Mouse (Mus musculus) limb, embryonic 11.5 days (tissue): ENCODE measurements around the gene Pvr. TPM values are rescaled to one million over a fixed set of nuclear protein-coding genes. Genes with fewer than 3 reads are reported as not detected.

Experiments used
- ATAC-seq: fragments of 200-750 bp; cut with Nextera tagmentation; 2 replicates; pipeline ENCODE4 v1.8.0; 2017; ENCODE audit warnings: low read depth; ENCODE audit not compliant: insufficient number of reproducible peaks, low FRiP score, low TSS enrichment
- DNase-seq: peaks from one replicate; pipeline ENCODE4 v3.0.0-alpha.2; 2015; ENCODE audit warnings: low spot score
- H3K27ac ChIP-seq: fragments of 300-500 bp; sonication (generic); replicated peaks from 2 replicates; pipeline ENCODE4 v1.5.1; 2014; ENCODE audit warnings: low read depth, mild to moderate bottlenecking, low read length
- H3K27me3 ChIP-seq: fragments of 300-500 bp; sonication (generic); 2 replicates; pipeline ENCODE4 v1.6.1; 2014; ENCODE audit warnings: mild to moderate bottlenecking, low read length, mixed read lengths; ENCODE audit not compliant: control insufficient read depth, insufficient read depth
- H3K36me3 ChIP-seq: fragments of 300-500 bp; sonication (generic); 2 replicates; pipeline ENCODE4 v1.6.1; 2014; ENCODE audit warnings: mild to moderate bottlenecking, low read length, moderate library complexity, mixed read lengths; ENCODE audit not compliant: control insufficient read depth, insufficient read depth
- H3K4me1 ChIP-seq: fragments of 300-500 bp; sonication (generic); 2 replicates; pipeline ENCODE4 v1.6.1; 2014; ENCODE audit warnings: low read length, mixed read lengths; ENCODE audit not compliant: control insufficient read depth, insufficient read depth
- H3K4me2 ChIP-seq: fragments of 300-500 bp; sonication (generic); 2 replicates; pipeline ENCODE4 v1.6.1; 2014; ENCODE audit warnings: low read depth, mild to moderate bottlenecking, moderate library complexity; ENCODE audit not compliant: severe bottlenecking
- H3K4me3 ChIP-seq: fragments of 300-500 bp; sonication (generic); 2 replicates; pipeline ENCODE4 v1.5.1; 2014; ENCODE audit warnings: low read depth, low read length
- H3K9ac ChIP-seq: fragments of 300-500 bp; sonication (generic); 2 replicates; pipeline ENCODE4 v1.6.1; 2014; ENCODE audit warnings: mild to moderate bottlenecking, low read length
- H3K9me3 ChIP-seq: fragments of 300-500 bp; sonication (generic); 2 replicates; pipeline ENCODE4 v1.6.1; 2016; ENCODE audit warnings: low read length; ENCODE audit not compliant: control insufficient read depth
- WGBS: fragments of 180-500 bp; shearing (Covaris S2); extraction: QIAGEN DNeasy Blood & Tissue Kit; methylation state at CpG from one replicate; pipeline ENCODE4 v1.1.7; 2014; 5-methylcytosine and 5-hydroxymethylcytosine counted together
- polyA plus RNA-seq: library from polyadenylated mRNA; unstranded; fragments of >200 nt; fragmentation: Nextera tagmentation; extraction: Ambion mirVana; gene quantifications from 2 replicates; pipeline ENCODE4 v1.2.1, GENCODE M21; 2014

Pvr gene
- polyA plus RNA-seq, 1 experiment from 2014 or later: 4.7 TPM

DNA sequence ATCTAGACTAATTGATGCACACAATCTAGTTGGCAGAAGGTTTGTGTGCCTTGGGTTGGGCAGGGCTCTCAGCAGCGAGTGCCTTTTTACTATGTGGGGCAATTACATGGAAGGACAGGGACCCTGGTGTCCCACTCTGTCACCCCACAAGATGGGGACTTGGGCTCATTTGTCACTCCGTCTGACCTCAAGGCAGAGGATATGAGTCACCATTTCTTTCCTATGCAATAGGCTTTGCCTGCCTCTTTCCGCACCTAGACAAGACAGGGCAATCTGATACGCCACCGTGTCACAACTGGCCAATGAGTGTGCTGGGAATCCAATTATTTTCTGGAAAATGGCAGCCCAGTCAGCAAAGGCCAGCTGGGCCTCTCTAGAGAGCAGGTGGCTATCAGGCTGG, 65.3 kb downstream of the Pvr start:
- no peaks in the 10 kb centered on the region for H3K9me3 ChIP-seq
- DNase-seq (no peak), ATAC-seq (no peak)
- no peak overlapping the region for H3K9ac ChIP-seq
- no peaks in the 10 kb centered on the region for H3K36me3 ChIP-seq
- no peaks in the 10 kb centered on the region for H3K4me1 ChIP-seq
- WGBS: 90% methylated on average over 5 of the region's 5 CpGs
- H3K4me2 ChIP-seq: no peak overlapping the region
- peaks cover 11% of the 10 kb centered on the region; the same call in 1 of the 2 replicates for H3K27me3 ChIP-seq
- no peak overlapping the region for H3K4me3 ChIP-seq
- no peak overlapping the region for H3K27ac ChIP-seq

Other genes starting within 250 kb of the Pvr start
- gene Apoc2, start 243.2 kb downstream of the Pvr start, polyA plus RNA-seq: 0.44 and 0.77 TPM in 2 replicates
- gene Gm44805, start 239.7 kb downstream of the Pvr start, polyA plus RNA-seq: not detected in 2 replicates
- gene Apoc4, start 239.7 kb downstream of the Pvr start, polyA plus RNA-seq: not detected in 2 replicates
- 4.5 and 5.0 TPM in 2 replicates for gene Apoc1, start 228.5 kb downstream of the Pvr start, polyA plus RNA-seq
- 83.0 and 83.4 TPM in 2 replicates for gene Apoe, start 222.0 kb downstream of the Pvr start, polyA plus RNA-seq
- gene Tomm40, start 205.7 kb downstream of the Pvr start, polyA plus RNA-seq: 154 and 163 TPM in 2 replicates
- gene Nectin2, start 170.7 kb downstream of the Pvr start, polyA plus RNA-seq: 59.3 and 63.2 TPM in 2 replicates
- 43.0 and 44.1 TPM in 2 replicates for gene Bcam, start 150.1 kb downstream of the Pvr start, polyA plus RNA-seq
- 0.75 and 1.3 TPM in 2 replicates for gene Cblc, start 124.4 kb downstream of the Pvr start, polyA plus RNA-seq
- gene Bcl3, start 98.4 kb downstream of the Pvr start, polyA plus RNA-seq: 0.71 and 1.2 TPM in 2 replicates
- not detected in 2 replicates for gene Gm19345, start 69.2 kb downstream of the Pvr start, polyA plus RNA-seq
- not detected in 2 replicates for gene Ceacam16, start 59.9 kb downstream of the Pvr start, polyA plus RNA-seq
- not detected in 2 replicates for gene Ceacam19, start 33.2 kb downstream of the Pvr start, polyA plus RNA-seq
- 0.14 and 0.48 TPM in 2 replicates for gene Igsf23, start 29.6 kb upstream of the Pvr start, polyA plus RNA-seq
- not detected in 2 replicates for gene Ceacam20, start 44.3 kb upstream of the Pvr start, polyA plus RNA-seq
- 0.08 TPM in 1 of 2 replicates, not detected in the other for gene Nlrp9b, start 70.3 kb upstream of the Pvr start, polyA plus RNA-seq
- not detected in 2 replicates for gene Vmn1r91, start 178.5 kb upstream of the Pvr start, polyA plus RNA-seq
- gene Gm16442, start 201.4 kb upstream of the Pvr start, polyA plus RNA-seq: not detected in 2 replicates
- gene Vmn1r93, start 217.9 kb upstream of the Pvr start, polyA plus RNA-seq: not detected in 2 replicates
- not detected in 2 replicates for gene Vmn1r94, start 247.2 kb upstream of the Pvr start, polyA plus RNA-seq